ENCODE assay signal across 1 mouse cellular context in the genomic region with DNA sequence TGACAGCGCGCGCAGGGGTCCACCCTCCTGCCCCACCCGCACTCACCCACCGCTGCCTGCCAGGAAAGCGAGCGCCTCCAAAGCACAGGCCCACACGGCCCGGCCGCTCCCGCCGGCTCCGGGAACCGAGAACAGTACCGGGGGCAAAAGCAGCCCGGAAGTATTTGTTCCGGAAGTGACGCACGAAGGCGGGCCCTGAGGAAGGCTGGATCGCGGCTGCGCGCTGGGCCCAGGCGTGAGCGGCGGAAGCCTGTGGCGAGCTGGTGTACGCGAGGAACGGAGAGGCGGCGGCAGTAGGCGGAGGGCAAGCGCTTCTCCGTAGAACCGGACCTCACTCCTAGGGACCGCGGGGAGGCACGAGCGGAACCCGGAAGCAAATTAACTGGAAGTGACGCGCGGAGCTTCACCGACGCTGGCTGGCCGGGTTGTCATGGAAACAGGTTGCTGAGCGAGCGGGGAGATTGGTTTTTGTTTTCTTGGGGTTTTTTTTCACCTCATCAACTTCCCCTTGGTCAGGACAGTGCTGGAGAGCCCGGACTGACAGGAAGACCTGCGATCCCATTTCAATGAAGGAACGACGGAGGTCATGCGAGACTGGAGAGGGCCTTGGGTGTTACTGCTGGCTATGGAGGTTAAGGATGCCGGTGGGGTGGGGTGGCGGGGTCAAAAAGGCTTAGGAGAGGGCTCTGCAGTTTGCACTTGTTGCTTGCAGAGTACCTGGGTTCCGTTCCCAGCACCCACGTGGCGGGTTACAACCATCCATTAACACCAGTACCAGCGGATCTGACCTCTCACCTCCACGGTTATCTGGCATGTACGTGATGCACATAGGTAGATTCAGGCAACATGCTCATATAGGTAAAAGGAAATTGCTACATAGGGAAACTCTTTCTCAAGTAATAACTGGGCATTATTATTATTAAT.
A peak's percentile ranks its signal among the peaks of the same experiment; 100 is the strongest.
TF ChIP-seq lines count a peak whose summit lies in the region.

TSS of gene Spata2 (minus strand) at position 175 of the 924 bp plus-strand sequence.

TF ChIP-seq in CH12.LX, 34 proteins besides CTCF, POLR2A, EP300 and RAD21 (continued from another document):
- TF ChIP-seq USF2 (conservative IDR thresholded peaks at IDR 0.05; ENCODE audit: low read depth, low read length), result no peak
- TF ChIP-seq KAT2A (IDR thresholded peaks at IDR 0.05; ENCODE audit: insufficient replicate concordance, low read length), result peak; percentile 76; the same call in 1 of the 2 replicates
- no peak for TF ChIP-seq USF1 (IDR thresholded peaks at IDR 0.05; ENCODE audit: low read depth, low read length)
- peak; percentile 75 for TF ChIP-seq NELFE (IDR thresholded peaks at IDR 0.05; ENCODE audit: low read depth, low read length)
- peak; percentile 59; the same call in 1 of the 2 replicates for TF ChIP-seq MAX (IDR thresholded peaks at IDR 0.05; ENCODE audit: low read length)
- TF ChIP-seq ELF1 (IDR thresholded peaks at IDR 0.05; ENCODE audit: low read depth, low read length), result peak; percentile 92
- no peak for TF ChIP-seq POLR2AphosphoS2 (IDR thresholded peaks at IDR 0.05; ENCODE audit: low read depth, low read length)
- peak; percentile 87 for TF ChIP-seq HCFC1 (IDR thresholded peaks at IDR 0.05; ENCODE audit: low read depth, low read length)
- TF ChIP-seq ZC3H11A (IDR thresholded peaks at IDR 0.05; ENCODE audit: low read depth, low read length), result no peak
- no peak for TF ChIP-seq GABPA (IDR thresholded peaks at IDR 0.05; ENCODE audit: insufficient replicate concordance, low read depth, low read length)
- TF ChIP-seq CHD2 (IDR thresholded peaks at IDR 0.05; ENCODE audit: low read length), result no peak
- TF ChIP-seq MAFK (IDR thresholded peaks at IDR 0.05; ENCODE audit: insufficient replicate concordance, low read length), result no peak
- no peak for TF ChIP-seq PAX5 (IDR thresholded peaks at IDR 0.05; ENCODE audit: low read length)
- peak; percentile 94 for TF ChIP-seq SIN3A (IDR thresholded peaks at IDR 0.05; ENCODE audit: low read length)
- peak; percentile 77 for TF ChIP-seq BHLHE40 (IDR thresholded peaks at IDR 0.05; ENCODE audit: low read depth, low read length)
- TF ChIP-seq MXI1 (IDR thresholded peaks at IDR 0.05; ENCODE audit: low read depth, low read length), result peak; percentile 92
- TF ChIP-seq IRF4 (IDR thresholded peaks at IDR 0.05; ENCODE audit: low read depth, low read length), result peak; percentile 55; the same call in 1 of the 2 replicates
- TF ChIP-seq ZNF384 (IDR thresholded peaks at IDR 0.05; ENCODE audit: low read depth, low read length), result peak; percentile 70
- TF ChIP-seq ZKSCAN1 (IDR thresholded peaks at IDR 0.05; ENCODE audit: borderline replicate concordance, low read depth, low read length), result no peak
- no peak for TF ChIP-seq CHD1 (IDR thresholded peaks at IDR 0.05; ENCODE audit: low read depth, low read length)
- no peak for TF ChIP-seq E2F4 (IDR thresholded peaks at IDR 0.05; ENCODE audit: insufficient replicate concordance, low read depth, low read length)
- TF ChIP-seq ZMIZ1 (IDR thresholded peaks at IDR 0.05; ENCODE audit: low read depth, low read length), result no peak
- no peak for TF ChIP-seq MEF2A (IDR thresholded peaks at IDR 0.05; ENCODE audit: borderline replicate concordance, low read depth, low read length)
- TF ChIP-seq UBTF (IDR thresholded peaks at IDR 0.05; ENCODE audit: low read depth, low read length), result no peak
- no peak for TF ChIP-seq ETS1 (conservative IDR thresholded peaks at IDR 0.05; ENCODE audit: low read depth, low read length)
- TF ChIP-seq NRF1 (IDR thresholded peaks at IDR 0.05; ENCODE audit: low read depth, low read length), result peak; percentile 85
- TF ChIP-seq TBP (conservative IDR thresholded peaks at IDR 0.05; ENCODE audit: low read depth, low read length), result no peak
- no peak for TF ChIP-seq RCOR1 (conservative IDR thresholded peaks at IDR 0.05; ENCODE audit: low read depth, low read length)
- no peak for TF ChIP-seq SMC3 (IDR thresholded peaks at IDR 0.05; ENCODE audit: low read depth, low read length)
- peak; percentile 63; the same call in 1 of the 2 replicates for TF ChIP-seq MYC (IDR thresholded peaks at IDR 0.05; ENCODE audit: low read depth, low read length)
- no peak for TF ChIP-seq JUN (IDR thresholded peaks at IDR 0.05; ENCODE audit: insufficient read depth, low read depth, low read length)
- TF ChIP-seq JUND (conservative IDR thresholded peaks at IDR 0.05; ENCODE audit: low read depth, low read length), result no peak
